Mouse (Mus musculus) CD4-positive, CD25-positive, alpha-beta regulatory T cell, adult 9 weeks (primary cell): Measurements from ENCODE around the gene Cdkn2a. TPM values are rescaled to one million over a fixed set of nuclear protein-coding genes. Genes with fewer than 3 reads are reported as not detected.

Experiments used
- polyA plus RNA-seq: library from polyadenylated mRNA; unstranded; fragments of 100-300 nt; shearing (Covaris generic); gene quantifications from one replicate; pipeline ENCODE4 v1.2.1, GENCODE M21; 2017

The Cdkn2a gene
- not detected for polyA plus RNA-seq

GRCm38 (mm10) chr4:89294486-89295440 is at the start of gene Cdkn2a:
TSS of gene Cdkn2a (minus strand) at chr4:89294653.

DNA sequence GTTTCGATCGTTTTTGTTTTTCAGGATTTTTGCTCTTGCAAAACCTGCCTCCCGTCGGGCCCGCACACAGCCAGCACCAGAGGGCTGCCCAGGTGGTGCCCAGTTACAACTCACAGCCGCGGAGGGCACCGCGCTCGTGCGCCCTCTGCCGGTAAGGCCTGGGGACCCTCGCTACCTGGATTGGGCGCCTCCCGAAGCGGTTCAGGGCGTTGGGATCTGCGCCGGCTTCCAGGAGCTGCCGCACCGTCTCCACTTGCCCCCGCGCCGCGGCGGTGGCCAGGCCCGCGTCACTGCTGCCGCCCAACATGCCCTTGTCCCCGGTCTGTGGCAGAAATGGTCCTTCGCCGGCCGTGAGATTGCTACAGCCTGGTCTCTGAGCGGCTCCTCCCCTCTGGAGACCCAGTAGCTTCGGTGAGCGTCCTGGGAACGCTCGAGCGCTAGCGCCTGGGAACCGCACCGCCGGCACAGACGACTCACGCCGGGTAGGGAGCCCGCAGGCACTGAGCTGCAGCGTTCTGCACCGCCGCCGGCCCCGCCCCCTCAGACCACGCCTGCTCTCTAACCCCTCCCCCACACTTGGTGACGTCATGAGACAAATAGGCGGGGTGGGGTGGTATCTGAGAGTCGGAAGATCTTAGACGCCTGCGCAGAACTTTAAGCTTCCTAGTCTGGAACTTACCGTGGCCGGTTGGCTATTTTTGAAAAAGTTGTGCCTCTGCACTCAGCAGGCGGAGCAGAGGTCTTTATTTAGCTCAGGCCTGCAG is 16.2 kb upstream of the Cdkn2a start, which contains the start of gene Cdkn2b:
Gene Cdkn2b (minus strand): TSS at position 549 of the 764 bp plus-strand sequence.

Other genes starting within 250 kb of the Cdkn2a start
- 60.6 TPM for gene Mtap, start 157.5 kb downstream of the Cdkn2a start, polyA plus RNA-seq
- 0.20 TPM for gene Cdkn2b, start 16.4 kb upstream of the Cdkn2a start, polyA plus RNA-seq